Mouse (Mus musculus): ENCODE measurements around the gene Ptpn22. TPM values are rescaled to one million over a fixed set of nuclear protein-coding genes. Genes with fewer than 3 reads are reported as not detected.

Gene Ptpn22
- polyA plus RNA-seq, 1 experiment from 2014 or later = 0.84 TPM

GRCm38 (mm10) chr3:103852565-103853299 is 6.9 kb upstream of the Ptpn22 start:
- Histone ChIP-seq H3K4me2 (replicated peaks) (no peak overlapping the region), H3K27ac (no peak overlapping the region), H3K27me3 (ENCODE audit: control insufficient read depth, insufficient read depth, low read length) (no peaks in the 10 kb centered on the region), H3K9me3 (ENCODE audit: control insufficient read depth, low read length) (no peaks in the 10 kb centered on the region), H3K4me3 (replicated peaks; ENCODE audit: low read length) (no peak overlapping the region), H3K4me1 (replicated peaks; ENCODE audit: control insufficient read depth, insufficient read depth, low read length) (no peaks in the 10 kb centered on the region), H3K36me3 (replicated peaks; ENCODE audit: control insufficient read depth, insufficient read depth) (no peaks in the 10 kb centered on the region), H3K9ac (no peak overlapping the region)
- WGBS = 69% methylated on average over 3 of the region's 3 CpGs
- DNase-seq (ENCODE audit: low spot score) (no peak), ATAC-seq (ENCODE audit: low FRiP score) (no peak)

DNA sequence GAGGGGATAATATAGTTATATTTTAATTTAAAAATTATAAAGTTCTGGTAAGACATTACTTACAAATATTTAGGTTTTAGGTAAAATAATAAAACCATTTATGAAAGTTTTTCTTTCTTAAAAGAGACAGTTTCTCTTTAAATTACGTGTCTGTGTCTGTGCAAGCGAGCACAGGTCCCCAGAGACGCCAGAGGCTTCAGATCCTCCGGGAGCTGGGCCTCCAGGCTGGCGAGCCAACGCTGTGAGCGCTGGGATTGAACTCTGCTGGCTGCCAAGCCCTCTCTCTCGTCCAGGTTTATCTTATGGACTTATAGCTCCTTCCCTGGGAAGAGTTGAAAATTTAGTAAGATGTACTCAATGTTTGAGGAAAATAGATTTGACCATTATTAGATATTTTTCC is 5.8 kb upstream of the Ptpn22 start:
- 62% methylated on average over 8 of the region's 8 CpGs for WGBS
- Histone ChIP-seq H3K27me3 (ENCODE audit: control insufficient read depth, insufficient read depth, low read length) (no peaks in the 10 kb centered on the region), H3K4me3 (replicated peaks; ENCODE audit: low read length) (no peak overlapping the region), H3K9me3 (ENCODE audit: control insufficient read depth, low read length) (no peaks in the 10 kb centered on the region), H3K4me1 (replicated peaks; ENCODE audit: control insufficient read depth, insufficient read depth, low read length) (no peaks in the 10 kb centered on the region), H3K9ac (no peak overlapping the region), H3K27ac (no peak overlapping the region), H3K4me2 (replicated peaks) (no peak overlapping the region), H3K36me3 (replicated peaks; ENCODE audit: control insufficient read depth, insufficient read depth) (no peaks in the 10 kb centered on the region)
- no peak for ATAC-seq (ENCODE audit: low FRiP score)
- no peak for DNase-seq (ENCODE audit: low spot score)

DNA sequence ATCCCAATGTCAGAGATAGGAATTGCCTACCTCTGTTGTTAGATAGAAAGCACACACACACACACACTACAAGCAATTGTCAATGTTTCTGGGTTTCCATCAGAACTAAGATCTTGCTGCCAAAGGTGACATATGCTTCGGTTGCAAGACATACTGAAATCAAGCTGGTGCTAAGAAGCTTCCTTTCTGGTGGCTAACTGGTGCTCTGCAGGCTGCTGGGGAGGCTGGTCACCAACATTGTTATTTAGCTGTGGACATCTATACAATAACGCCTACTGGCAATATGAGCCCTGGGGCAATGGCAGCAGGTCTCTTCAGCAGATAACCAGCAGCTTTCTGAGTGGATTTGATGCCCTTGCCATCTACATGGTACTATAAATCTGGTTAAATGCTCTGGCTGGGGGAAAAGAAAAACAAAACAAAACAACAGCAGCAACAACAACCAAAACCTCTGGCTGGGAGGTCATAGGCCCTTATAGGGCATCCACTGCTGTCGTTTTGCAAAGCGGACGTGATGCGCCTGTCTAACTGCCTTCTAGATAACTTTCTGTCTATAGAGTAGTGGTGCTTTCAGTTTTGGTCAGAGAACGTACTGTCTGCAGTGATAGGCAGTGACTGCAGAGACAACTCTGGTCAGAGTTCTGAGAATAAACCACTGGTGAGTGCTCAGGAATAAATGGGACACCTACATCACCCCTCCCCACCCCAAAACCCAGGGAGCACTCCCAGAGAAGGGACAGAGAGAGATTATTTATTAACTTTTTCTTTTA is 2.4 kb upstream of the Ptpn22 start:
- no peaks in the 10 kb centered on the region for H3K27me3 ChIP-seq (ENCODE audit: control insufficient read depth, insufficient read depth, low read length)
- H3K4me1 ChIP-seq (replicated peaks; ENCODE audit: control insufficient read depth, insufficient read depth, low read length) = no peaks in the 10 kb centered on the region
- H3K4me3 ChIP-seq (replicated peaks; ENCODE audit: low read length) = no peak overlapping the region
- H3K27ac ChIP-seq = no peak overlapping the region
- no peak for DNase-seq (ENCODE audit: low spot score)
- WGBS = 93% methylated on average over 7 of the region's 7 CpGs
- H3K4me2 ChIP-seq (replicated peaks) = no peak overlapping the region
- no peaks in the 10 kb centered on the region for H3K9me3 ChIP-seq (ENCODE audit: control insufficient read depth, low read length)
- ATAC-seq (ENCODE audit: low FRiP score) = no peak
- no peak overlapping the region for H3K9ac ChIP-seq
- H3K36me3 ChIP-seq (replicated peaks; ENCODE audit: control insufficient read depth, insufficient read depth) = no peaks in the 10 kb centered on the region

- Histone ChIP-seq H3K27me3 (ENCODE audit: control insufficient read depth, insufficient read depth, low read length) (no peaks in the 10 kb centered on the region), H3K27ac (no peak overlapping the region), H3K4me1 (replicated peaks; ENCODE audit: control insufficient read depth, insufficient read depth, low read length) (no peaks in the 10 kb centered on the region), H3K9ac (no peak overlapping the region), H3K9me3 (ENCODE audit: control insufficient read depth, low read length) (no peaks in the 10 kb centered on the region), H3K36me3 (replicated peaks; ENCODE audit: control insufficient read depth, insufficient read depth) (no peaks in the 10 kb centered on the region), H3K4me2 (replicated peaks) (no peak overlapping the region), H3K4me3 (replicated peaks; ENCODE audit: low read length) (no peak overlapping the region)
- no peak for DNase-seq (ENCODE audit: low spot score)
- ATAC-seq (ENCODE audit: low FRiP score) = no peak
- 90% methylated on average over 6 of the region's 6 CpGs for WGBS
These were observed 1.5 kb upstream of the Ptpn22 start for GRCm38 (mm10) chr3:103857977-103858563.

GRCm38 (mm10) chr3:103859851-103860391 is 326 bp downstream of the Ptpn22 start:
- no peaks in the 10 kb centered on the region for H3K9me3 ChIP-seq (ENCODE audit: control insufficient read depth, low read length)
- ATAC-seq (ENCODE audit: low FRiP score) = no peak
- H3K27me3 ChIP-seq (ENCODE audit: control insufficient read depth, insufficient read depth, low read length) = no peaks in the 10 kb centered on the region
- DNase-seq (ENCODE audit: low spot score) = no peak
- H3K4me3 ChIP-seq (replicated peaks; ENCODE audit: low read length) = no peak overlapping the region
- no peaks in the 10 kb centered on the region for H3K4me1 ChIP-seq (replicated peaks; ENCODE audit: control insufficient read depth, insufficient read depth, low read length)
- H3K9ac ChIP-seq = no peak overlapping the region
- no peak overlapping the region for H3K4me2 ChIP-seq (replicated peaks)
- no peak overlapping the region for H3K27ac ChIP-seq
- no peaks in the 10 kb centered on the region for H3K36me3 ChIP-seq (replicated peaks; ENCODE audit: control insufficient read depth, insufficient read depth)
- WGBS = 69% methylated on average over 6 of the region's 6 CpGs

GRCm38 (mm10) chr3:103862721-103863220 is 3.2 kb downstream of the Ptpn22 start:
- H3K27me3 ChIP-seq (ENCODE audit: control insufficient read depth, insufficient read depth, low read length) = no peaks in the 10 kb centered on the region
- H3K4me1 ChIP-seq (replicated peaks; ENCODE audit: control insufficient read depth, insufficient read depth, low read length) = no peaks in the 10 kb centered on the region
- H3K27ac ChIP-seq = no peak overlapping the region
- 80% methylated on average over 4 of the region's 4 CpGs for WGBS
- H3K9ac ChIP-seq = no peak overlapping the region
- no peak overlapping the region for H3K4me2 ChIP-seq (replicated peaks)
- DNase-seq (ENCODE audit: low spot score) (no peak), ATAC-seq (ENCODE audit: low FRiP score) (no peak)
- no peak overlapping the region for H3K4me3 ChIP-seq (replicated peaks; ENCODE audit: low read length)
- H3K9me3 ChIP-seq (ENCODE audit: control insufficient read depth, low read length) = no peaks in the 10 kb centered on the region
- H3K36me3 ChIP-seq (replicated peaks; ENCODE audit: control insufficient read depth, insufficient read depth) = no peaks in the 10 kb centered on the region

GRCm38 (mm10) chr3:103864200-103864599 is 4.6 kb downstream of the Ptpn22 start:
- no peak overlapping the region for H3K4me3 ChIP-seq (replicated peaks; ENCODE audit: low read length)
- no peak overlapping the region for H3K9ac ChIP-seq
- no peaks in the 10 kb centered on the region for H3K9me3 ChIP-seq (ENCODE audit: control insufficient read depth, low read length)
- DNase-seq (ENCODE audit: low spot score) = no peak
- no peaks in the 10 kb centered on the region for H3K27me3 ChIP-seq (ENCODE audit: control insufficient read depth, insufficient read depth, low read length)
- 90% methylated on average over 6 of the region's 6 CpGs for WGBS
- H3K4me1 ChIP-seq (replicated peaks; ENCODE audit: control insufficient read depth, insufficient read depth, low read length) = no peaks in the 10 kb centered on the region
- ATAC-seq (ENCODE audit: low FRiP score) = no peak
- H3K27ac ChIP-seq = no peak overlapping the region
- H3K36me3 ChIP-seq (replicated peaks; ENCODE audit: control insufficient read depth, insufficient read depth) = no peaks in the 10 kb centered on the region
- no peak overlapping the region for H3K4me2 ChIP-seq (replicated peaks)

GRCm38 (mm10) chr3:103867424-103867971 is 7.9 kb downstream of the Ptpn22 start:
- WGBS = 89% methylated on average over 5 of the region's 5 CpGs
- Histone ChIP-seq H3K4me3 (replicated peaks; ENCODE audit: low read length) (no peak overlapping the region), H3K27ac (no peak overlapping the region), H3K27me3 (ENCODE audit: control insufficient read depth, insufficient read depth, low read length) (no peaks in the 10 kb centered on the region), H3K4me2 (replicated peaks) (no peak overlapping the region), H3K4me1 (replicated peaks; ENCODE audit: control insufficient read depth, insufficient read depth, low read length) (no peaks in the 10 kb centered on the region), H3K36me3 (replicated peaks; ENCODE audit: control insufficient read depth, insufficient read depth) (no peaks in the 10 kb centered on the region), H3K9ac (no peak overlapping the region), H3K9me3 (ENCODE audit: control insufficient read depth, low read length) (no peaks in the 10 kb centered on the region)
- ATAC-seq (ENCODE audit: low FRiP score) (no peak), DNase-seq (ENCODE audit: low spot score) (no peak)

GRCm38 (mm10) chr3:103868008-103868407 is 8.4 kb downstream of the Ptpn22 start:
- Histone ChIP-seq H3K9me3 (ENCODE audit: control insufficient read depth, low read length) (no peaks in the 10 kb centered on the region), H3K36me3 (replicated peaks; ENCODE audit: control insufficient read depth, insufficient read depth) (no peaks in the 10 kb centered on the region), H3K9ac (no peak overlapping the region), H3K4me2 (replicated peaks) (no peak overlapping the region), H3K27ac (no peak overlapping the region), H3K27me3 (ENCODE audit: control insufficient read depth, insufficient read depth, low read length) (no peaks in the 10 kb centered on the region), H3K4me3 (replicated peaks; ENCODE audit: low read length) (no peak overlapping the region), H3K4me1 (replicated peaks; ENCODE audit: control insufficient read depth, insufficient read depth, low read length) (no peaks in the 10 kb centered on the region)
- 91% methylated on average over 4 of the region's 4 CpGs for WGBS
- no peak for ATAC-seq (ENCODE audit: low FRiP score)
- DNase-seq (ENCODE audit: low spot score) = no peak
